Mouse (Mus musculus): Measurements from ENCODE around the gene Pkd1l1. TPM values are rescaled to one million over a fixed set of nuclear protein-coding genes. Genes with fewer than 3 reads are reported as not detected.

The Pkd1l1 gene
- polyA plus RNA-seq, 1 experiment from 2014 or later, result 0.05 TPM

GRCm38 (mm10) chr11:8811506-8812100 is 161.5 kb downstream of the Pkd1l1 start:
- no peak overlapping the region for H3K4me2 ChIP-seq (replicated peaks)
- H3K36me3 ChIP-seq, result no peaks in the 10 kb centered on the region
- H3K27me3 ChIP-seq, result no peaks in the 10 kb centered on the region
- H3K9ac ChIP-seq, result no peak overlapping the region
- no peak overlapping the region for H3K27ac ChIP-seq
- ATAC-seq (ENCODE audit: low FRiP score), result no peak
- H3K4me1 ChIP-seq, result peaks cover 10% of the 10 kb centered on the region
- no peaks in the 10 kb centered on the region for H3K9me3 ChIP-seq (replicated peaks)
- H3K4me3 ChIP-seq, result no peak overlapping the region
- WGBS, result 0% methylated on average over 5 of the region's 5 CpGs

- WGBS, result 54% methylated on average over 1 of the region's 1 CpGs
- no peak for ATAC-seq (ENCODE audit: low FRiP score)
- H3K9me3 ChIP-seq (replicated peaks), result no peaks in the 10 kb centered on the region
- H3K4me2 ChIP-seq (replicated peaks), result no peak overlapping the region
- H3K27me3 ChIP-seq, result no peaks in the 10 kb centered on the region
- H3K4me3 ChIP-seq, result no peak overlapping the region
- H3K27ac ChIP-seq, result no peak overlapping the region
- H3K4me1 ChIP-seq, result peaks cover 10% of the 10 kb centered on the region
- H3K36me3 ChIP-seq, result no peaks in the 10 kb centered on the region
- H3K9ac ChIP-seq, result no peak overlapping the region
Measured at GRCm38 (mm10) chr11:8809644-8810043, 163.4 kb downstream of the Pkd1l1 start.

GRCm38 (mm10) chr11:8807009-8807408 is 166.1 kb downstream of the Pkd1l1 start:
- no peak overlapping the region for H3K4me3 ChIP-seq
- H3K27me3 ChIP-seq, result no peaks in the 10 kb centered on the region
- no peaks in the 10 kb centered on the region for H3K36me3 ChIP-seq
- no peak overlapping the region for H3K4me2 ChIP-seq (replicated peaks)
- no peak overlapping the region for H3K27ac ChIP-seq
- H3K4me1 ChIP-seq, result peaks cover 10% of the 10 kb centered on the region
- H3K9ac ChIP-seq, result no peak overlapping the region
- 77% methylated on average over 4 of the region's 4 CpGs for WGBS
- H3K9me3 ChIP-seq (replicated peaks), result no peaks in the 10 kb centered on the region
- ATAC-seq (ENCODE audit: low FRiP score), result no peak

GRCm38 (mm10) chr11:8804178-8804577 is 168.9 kb downstream of the Pkd1l1 start:
- Histone ChIP-seq H3K4me3 (no peak overlapping the region), H3K4me1 (no peaks in the 10 kb centered on the region), H3K27me3 (no peaks in the 10 kb centered on the region), H3K27ac (no peak overlapping the region), H3K9ac (no peak overlapping the region), H3K9me3 (replicated peaks) (no peaks in the 10 kb centered on the region), H3K36me3 (no peaks in the 10 kb centered on the region), H3K4me2 (replicated peaks) (no peak overlapping the region)
- 73% methylated on average over 3 of the region's 3 CpGs for WGBS
- ATAC-seq (ENCODE audit: low FRiP score), result no peak

GRCm38 (mm10) chr11:8797486-8797885 is 175.6 kb downstream of the Pkd1l1 start:
- WGBS, result 63% methylated on average over 5 of the region's 5 CpGs
- Histone ChIP-seq H3K4me2 (replicated peaks) (no peak overlapping the region), H3K4me1 (0 out of 2 replicates have a peak, but pooled peaks cover 2% of the 10 kb centered on the region), H3K36me3 (no peaks in the 10 kb centered on the region), H3K4me3 (no peak overlapping the region), H3K9ac (no peak overlapping the region), H3K27ac (no peak overlapping the region), H3K27me3 (no peaks in the 10 kb centered on the region), H3K9me3 (replicated peaks) (no peaks in the 10 kb centered on the region)
- no peak for ATAC-seq (ENCODE audit: low FRiP score)

- no peak for ATAC-seq (ENCODE audit: low FRiP score)
- Histone ChIP-seq H3K4me3 (no peak overlapping the region), H3K4me2 (replicated peaks) (no peak overlapping the region), H3K36me3 (no peaks in the 10 kb centered on the region), H3K9me3 (replicated peaks) (no peaks in the 10 kb centered on the region), H3K4me1 (0 out of 2 replicates have a peak, but pooled peaks cover 2% of the 10 kb centered on the region), H3K27me3 (no peaks in the 10 kb centered on the region), H3K9ac (no peak overlapping the region), H3K27ac (no peak overlapping the region)
- WGBS, result 88% methylated on average over 3 of the region's 3 CpGs
Measured at GRCm38 (mm10) chr11:8795031-8795430, 178.0 kb downstream of the Pkd1l1 start.

- 80% methylated on average over 2 of the region's 2 CpGs for WGBS
- no peak for ATAC-seq (ENCODE audit: low FRiP score)
Measured at GRCm38 (mm10) chr11:8792146-8792545, 180.9 kb downstream of the Pkd1l1 start.

GRCm38 (mm10) chr11:8789186-8789585 is 183.9 kb downstream of the Pkd1l1 start:
- no peak overlapping the region for H3K4me3 ChIP-seq
- no peaks in the 10 kb centered on the region for H3K36me3 ChIP-seq
- no peak overlapping the region for H3K27ac ChIP-seq
- H3K9ac ChIP-seq, result no peak overlapping the region
- H3K9me3 ChIP-seq (replicated peaks), result no peaks in the 10 kb centered on the region
- H3K4me2 ChIP-seq (replicated peaks), result no peak overlapping the region
- no peaks in the 10 kb centered on the region for H3K4me1 ChIP-seq
- H3K27me3 ChIP-seq, result no peaks in the 10 kb centered on the region
- no peak for ATAC-seq (ENCODE audit: low FRiP score)
- 77% methylated on average over 5 of the region's 5 CpGs for WGBS

More at GRCm38 (mm10) chr11:8792146-8792545, 180.9 kb downstream of the Pkd1l1 start:
- H3K4me2 ChIP-seq (replicated peaks), result no peak overlapping the region
- H3K27me3 ChIP-seq, result no peaks in the 10 kb centered on the region
- H3K36me3 ChIP-seq, result no peaks in the 10 kb centered on the region
- no peaks in the 10 kb centered on the region for H3K4me1 ChIP-seq
- H3K27ac ChIP-seq, result no peak overlapping the region
- no peak overlapping the region for H3K9ac ChIP-seq
- H3K4me3 ChIP-seq, result no peak overlapping the region
- no peaks in the 10 kb centered on the region for H3K9me3 ChIP-seq (replicated peaks)

- no peaks in the 10 kb centered on the region for H3K36me3 ChIP-seq
- no peak overlapping the region for H3K9ac ChIP-seq
- H3K4me2 ChIP-seq (replicated peaks), result no peak overlapping the region
- no peaks in the 10 kb centered on the region for H3K4me1 ChIP-seq
- no peak overlapping the region for H3K4me3 ChIP-seq
- no peaks in the 10 kb centered on the region for H3K9me3 ChIP-seq (replicated peaks)
- no peaks in the 10 kb centered on the region for H3K27me3 ChIP-seq
- ATAC-seq (ENCODE audit: low FRiP score), result no peak
- no peak overlapping the region for H3K27ac ChIP-seq
- WGBS, result 86% methylated on average over 3 of the region's 3 CpGs
Measured at GRCm38 (mm10) chr11:8787604-8788003, 185.5 kb downstream of the Pkd1l1 start.

GRCm38 (mm10) chr11:8784413-8784812 is 188.7 kb downstream of the Pkd1l1 start:
- no peaks in the 10 kb centered on the region for H3K9me3 ChIP-seq (replicated peaks)

GRCm38 (mm10) chr11:8782141-8782465 is 191.0 kb downstream of the Pkd1l1 start:
- Histone ChIP-seq H3K4me2 (replicated peaks) (no peak overlapping the region), H3K4me1 (no peaks in the 10 kb centered on the region), H3K27ac (no peak overlapping the region), H3K36me3 (no peaks in the 10 kb centered on the region), H3K9me3 (replicated peaks) (no peaks in the 10 kb centered on the region), H3K27me3 (no peaks in the 10 kb centered on the region), H3K9ac (no peak overlapping the region), H3K4me3 (no peak overlapping the region)
- 76% methylated on average over 3 of the region's 3 CpGs for WGBS
- no peak for ATAC-seq (ENCODE audit: low FRiP score)

More at GRCm38 (mm10) chr11:8784413-8784812, 188.7 kb downstream of the Pkd1l1 start:
- Histone ChIP-seq H3K4me3 (no peak overlapping the region), H3K9ac (no peak overlapping the region), H3K4me1 (no peaks in the 10 kb centered on the region), H3K27ac (no peak overlapping the region), H3K4me2 (replicated peaks) (no peak overlapping the region), H3K36me3 (no peaks in the 10 kb centered on the region), H3K27me3 (no peaks in the 10 kb centered on the region)
- WGBS, result 81% methylated on average over 4 of the region's 4 CpGs
- no peak for ATAC-seq (ENCODE audit: low FRiP score)

- ATAC-seq (ENCODE audit: low FRiP score), result no peak
- Histone ChIP-seq H3K4me2 (replicated peaks) (no peak overlapping the region), H3K27ac (no peak overlapping the region), H3K36me3 (no peaks in the 10 kb centered on the region), H3K9ac (no peak overlapping the region), H3K4me1 (no peaks in the 10 kb centered on the region), H3K4me3 (no peak overlapping the region), H3K9me3 (replicated peaks) (no peaks in the 10 kb centered on the region), H3K27me3 (no peaks in the 10 kb centered on the region)
- 72% methylated on average over 10 of the region's 10 CpGs for WGBS
Measured at GRCm38 (mm10) chr11:8781308-8782140, 191.5 kb downstream of the Pkd1l1 start.

GRCm38 (mm10) chr11:8779427-8779826 is 193.6 kb downstream of the Pkd1l1 start:
- WGBS, result 65% methylated on average over 3 of the region's 3 CpGs
- Histone ChIP-seq H3K4me2 (replicated peaks) (no peak overlapping the region), H3K36me3 (no peaks in the 10 kb centered on the region), H3K4me3 (no peak overlapping the region), H3K4me1 (no peaks in the 10 kb centered on the region), H3K27me3 (no peaks in the 10 kb centered on the region), H3K9me3 (replicated peaks) (no peaks in the 10 kb centered on the region), H3K27ac (no peak overlapping the region), H3K9ac (no peak overlapping the region)
- no peak for ATAC-seq (ENCODE audit: low FRiP score)
